Mouse (Mus musculus): Measurements from ENCODE around the gene Grip1. TPM values are rescaled to one million over a fixed set of nuclear protein-coding genes. Genes with fewer than 3 reads are reported as not detected.

The Grip1 gene
- polyA plus RNA-seq, 1 experiment from 2014 or later: 1.7 TPM

- H3K9me3 ChIP-seq: no peaks in the 10 kb centered on the region
- no peaks in the 10 kb centered on the region for H3K27me3 ChIP-seq (replicated peaks)
- H3K4me2 ChIP-seq (replicated peaks): no peak overlapping the region
- no peak overlapping the region for H3K9ac ChIP-seq
- 60% methylated on average over 4 of the region's 4 CpGs for WGBS
- H3K4me3 ChIP-seq (replicated peaks): no peak overlapping the region
- ATAC-seq: no peak
- H3K4me1 ChIP-seq (replicated peaks): no peaks in the 10 kb centered on the region
- no peaks in the 10 kb centered on the region for H3K36me3 ChIP-seq
- no peak overlapping the region for H3K27ac ChIP-seq
Observed at GRCm38 (mm10) chr10:119902754-119903153, 449.1 kb downstream of the Grip1 start.

- no peak overlapping the region for H3K27ac ChIP-seq
- WGBS: 85% methylated on average over 7 of the region's 7 CpGs
- no peaks in the 10 kb centered on the region for H3K9me3 ChIP-seq
- no peaks in the 10 kb centered on the region for H3K27me3 ChIP-seq (replicated peaks)
- H3K4me3 ChIP-seq (replicated peaks): no peak overlapping the region
- no peaks in the 10 kb centered on the region for H3K36me3 ChIP-seq
- no peaks in the 10 kb centered on the region for H3K4me1 ChIP-seq (replicated peaks)
- H3K9ac ChIP-seq: no peak overlapping the region
- no peak overlapping the region for H3K4me2 ChIP-seq (replicated peaks)
- ATAC-seq: no peak
Observed at GRCm38 (mm10) chr10:119906869-119907268, 453.2 kb downstream of the Grip1 start.

- ATAC-seq: no peak
- Histone ChIP-seq H3K9ac (no peak overlapping the region), H3K9me3 (no peaks in the 10 kb centered on the region), H3K27ac (no peak overlapping the region), H3K27me3 (replicated peaks) (no peaks in the 10 kb centered on the region), H3K4me2 (replicated peaks) (no peak overlapping the region), H3K4me3 (replicated peaks) (no peak overlapping the region), H3K36me3 (no peaks in the 10 kb centered on the region), H3K4me1 (replicated peaks) (no peaks in the 10 kb centered on the region)
- WGBS: 83% methylated on average over 9 of the region's 9 CpGs
Observed at GRCm38 (mm10) chr10:119917995-119918394, 464.4 kb downstream of the Grip1 start.

GRCm38 (mm10) chr10:119927963-119928362 lies 474.3 kb downstream of the Grip1 start:
- Histone ChIP-seq H3K27ac (no peak overlapping the region), H3K4me2 (replicated peaks) (no peak overlapping the region), H3K4me3 (replicated peaks) (no peak overlapping the region), H3K9ac (no peak overlapping the region), H3K9me3 (no peaks in the 10 kb centered on the region), H3K4me1 (replicated peaks) (no peaks in the 10 kb centered on the region), H3K36me3 (no peaks in the 10 kb centered on the region), H3K27me3 (replicated peaks) (no peaks in the 10 kb centered on the region)
- WGBS: 64% methylated on average over 5 of the region's 5 CpGs
- ATAC-seq: no peak

GRCm38 (mm10) chr10:119928921-119929320 lies 475.3 kb downstream of the Grip1 start:
- Histone ChIP-seq H3K27me3 (replicated peaks) (no peaks in the 10 kb centered on the region), H3K9ac (no peak overlapping the region), H3K27ac (no peak overlapping the region), H3K4me1 (replicated peaks) (no peaks in the 10 kb centered on the region), H3K4me3 (replicated peaks) (no peak overlapping the region), H3K36me3 (no peaks in the 10 kb centered on the region), H3K4me2 (replicated peaks) (no peak overlapping the region), H3K9me3 (no peaks in the 10 kb centered on the region)
- no peak for ATAC-seq
- 79% methylated on average over 2 of the region's 2 CpGs for WGBS

GRCm38 (mm10) chr10:119932794-119933193 lies 479.2 kb downstream of the Grip1 start:
- no peak for ATAC-seq
- no peak overlapping the region for H3K9ac ChIP-seq
- H3K4me3 ChIP-seq (replicated peaks): no peak overlapping the region
- no peaks in the 10 kb centered on the region for H3K4me1 ChIP-seq (replicated peaks)
- H3K27ac ChIP-seq: no peak overlapping the region
- H3K9me3 ChIP-seq: no peaks in the 10 kb centered on the region
- H3K27me3 ChIP-seq (replicated peaks): no peaks in the 10 kb centered on the region
- WGBS: 62% methylated on average over 4 of the region's 4 CpGs
- no peak overlapping the region for H3K4me2 ChIP-seq (replicated peaks)
- H3K36me3 ChIP-seq: no peaks in the 10 kb centered on the region

- no peak overlapping the region for H3K27ac ChIP-seq
- H3K36me3 ChIP-seq: no peaks in the 10 kb centered on the region
- no peaks in the 10 kb centered on the region for H3K9me3 ChIP-seq
- no peak overlapping the region for H3K4me3 ChIP-seq (replicated peaks)
- no peak for ATAC-seq
- H3K9ac ChIP-seq: no peak overlapping the region
- no peak overlapping the region for H3K4me2 ChIP-seq (replicated peaks)
- no peaks in the 10 kb centered on the region for H3K27me3 ChIP-seq (replicated peaks)
- H3K4me1 ChIP-seq (replicated peaks): no peaks in the 10 kb centered on the region
- 82% methylated on average over 5 of the region's 5 CpGs for WGBS
Observed at GRCm38 (mm10) chr10:119933362-119933761, 479.7 kb downstream of the Grip1 start.

- Histone ChIP-seq H3K4me2 (replicated peaks) (no peak overlapping the region), H3K9me3 (no peaks in the 10 kb centered on the region), H3K9ac (no peak overlapping the region), H3K4me1 (replicated peaks) (no peaks in the 10 kb centered on the region), H3K27ac (no peak overlapping the region), H3K27me3 (replicated peaks) (no peaks in the 10 kb centered on the region), H3K36me3 (no peaks in the 10 kb centered on the region), H3K4me3 (replicated peaks) (no peak overlapping the region)
- WGBS: 71% methylated on average over 6 of the region's 6 CpGs
- peak; percentile 8; the same call in 1 of the 2 replicates for ATAC-seq
Observed at GRCm38 (mm10) chr10:119935231-119935630, 481.6 kb downstream of the Grip1 start.

- no peak overlapping the region for H3K4me2 ChIP-seq (replicated peaks)
- no peaks in the 10 kb centered on the region for H3K4me1 ChIP-seq (replicated peaks)
- no peak overlapping the region for H3K9ac ChIP-seq
- no peak overlapping the region for H3K27ac ChIP-seq
- H3K27me3 ChIP-seq (replicated peaks): no peaks in the 10 kb centered on the region
- no peak for ATAC-seq
- H3K4me3 ChIP-seq (replicated peaks): no peak overlapping the region
- no peaks in the 10 kb centered on the region for H3K9me3 ChIP-seq
- H3K36me3 ChIP-seq: no peaks in the 10 kb centered on the region
- WGBS: 89% methylated on average over 16 of the region's 16 CpGs
Observed at GRCm38 (mm10) chr10:119937481-119937880, 483.9 kb downstream of the Grip1 start.

- 79% methylated on average over 8 of the region's 8 CpGs for WGBS
Observed at GRCm38 (mm10) chr10:119943906-119944305, 490.3 kb downstream of the Grip1 start.

GRCm38 (mm10) chr10:119951460-119951859 lies 497.8 kb downstream of the Grip1 start:
- Histone ChIP-seq H3K9ac (no peak overlapping the region), H3K27ac (no peak overlapping the region), H3K4me3 (replicated peaks) (no peak overlapping the region), H3K4me1 (replicated peaks) (no peaks in the 10 kb centered on the region), H3K4me2 (replicated peaks) (no peak overlapping the region), H3K9me3 (no peaks in the 10 kb centered on the region), H3K36me3 (no peaks in the 10 kb centered on the region), H3K27me3 (replicated peaks) (no peaks in the 10 kb centered on the region)
- ATAC-seq: no peak
- WGBS: 81% methylated on average over 6 of the region's 6 CpGs

More at GRCm38 (mm10) chr10:119943906-119944305, 490.3 kb downstream of the Grip1 start:
- Histone ChIP-seq H3K4me1 (replicated peaks) (no peaks in the 10 kb centered on the region), H3K9me3 (no peaks in the 10 kb centered on the region), H3K27me3 (replicated peaks) (no peaks in the 10 kb centered on the region), H3K36me3 (no peaks in the 10 kb centered on the region), H3K4me3 (replicated peaks) (no peak overlapping the region), H3K9ac (no peak overlapping the region), H3K4me2 (replicated peaks) (no peak overlapping the region), H3K27ac (no peak overlapping the region)
- ATAC-seq: no peak

GRCm38 (mm10) chr10:119957260-119957955 lies 503.8 kb downstream of the Grip1 start:
- 79% methylated on average over 17 of the region's 17 CpGs for WGBS
- Histone ChIP-seq H3K4me2 (replicated peaks) (no peak overlapping the region), H3K27ac (no peak overlapping the region), H3K9ac (no peak overlapping the region), H3K4me3 (replicated peaks) (no peak overlapping the region), H3K36me3 (no peaks in the 10 kb centered on the region), H3K4me1 (replicated peaks) (no peaks in the 10 kb centered on the region), H3K9me3 (no peaks in the 10 kb centered on the region), H3K27me3 (replicated peaks) (no peaks in the 10 kb centered on the region)
- ATAC-seq: no peak

- Histone ChIP-seq H3K4me3 (replicated peaks) (no peak overlapping the region), H3K27me3 (replicated peaks) (no peaks in the 10 kb centered on the region), H3K4me1 (replicated peaks) (no peaks in the 10 kb centered on the region), H3K4me2 (replicated peaks) (no peak overlapping the region), H3K27ac (no peak overlapping the region), H3K9ac (no peak overlapping the region), H3K36me3 (no peaks in the 10 kb centered on the region), H3K9me3 (no peaks in the 10 kb centered on the region)
- WGBS: 66% methylated on average over 3 of the region's 3 CpGs
- ATAC-seq: no peak
Observed at GRCm38 (mm10) chr10:119960915-119961314, 507.3 kb downstream of the Grip1 start.

All from intestine, embryonic 15.5 days (tissue).